Mouse (Mus musculus) cerebellum, adult 9-11 months (tissue): Measurements from ENCODE around the gene Sec22c.

ENCODE experiments used
- DNase-seq: peaks from one replicate; pipeline ENCODE4 v3.0.0; 2022

The Sec22c gene

DNA sequence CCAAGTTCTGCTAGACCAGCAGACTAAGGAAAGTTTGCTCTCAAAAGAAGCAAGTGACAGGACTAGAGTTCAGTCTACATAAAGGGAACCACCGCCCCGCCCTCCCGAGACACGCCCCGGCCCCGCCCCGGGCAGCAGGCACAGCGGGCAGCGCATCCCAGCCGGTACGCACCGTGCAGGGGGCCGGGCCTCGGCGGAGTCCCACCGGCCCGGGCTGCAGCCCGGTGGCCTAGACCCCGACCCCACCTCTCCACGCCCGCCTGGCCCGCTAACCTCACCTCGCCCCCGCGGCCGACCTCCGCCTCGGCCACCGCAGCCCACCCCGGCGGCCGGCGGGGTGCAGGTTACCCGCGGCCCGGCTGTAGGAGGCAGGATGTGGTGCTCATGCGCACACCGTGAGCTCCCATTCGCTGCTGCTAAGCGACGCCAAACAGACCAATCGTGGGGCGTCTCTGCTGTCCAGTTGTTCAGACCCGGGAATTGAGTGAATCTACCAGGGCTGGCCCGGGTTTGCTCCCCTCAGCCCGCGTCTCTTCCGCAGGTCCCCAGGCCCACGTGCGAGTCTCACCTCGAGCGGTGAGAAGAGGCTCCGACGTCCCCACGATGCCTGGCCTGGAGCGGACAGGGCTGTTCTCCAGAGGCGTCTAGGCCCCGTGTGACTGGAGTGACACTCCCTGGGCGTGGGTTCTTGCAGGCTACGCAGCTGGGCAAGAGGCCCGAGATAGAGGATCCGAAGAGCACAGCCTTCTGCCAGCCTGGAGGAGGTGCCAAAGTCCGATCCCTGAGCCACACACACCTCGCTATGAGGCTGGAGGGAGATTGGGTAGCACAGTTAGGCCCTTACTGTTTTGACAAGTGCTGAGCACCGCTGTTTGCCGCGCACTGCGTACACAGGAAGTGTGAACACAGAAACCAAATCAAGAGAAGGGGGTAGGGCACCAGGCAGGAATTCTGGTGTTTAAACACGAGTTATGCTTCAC lies at the start of gene Sec22c:
Gene Sec22c, minus strand, starts transcription at position 845 of the 980 bp plus-strand sequence.
- DNase-seq = peak; percentile 88

DNA sequence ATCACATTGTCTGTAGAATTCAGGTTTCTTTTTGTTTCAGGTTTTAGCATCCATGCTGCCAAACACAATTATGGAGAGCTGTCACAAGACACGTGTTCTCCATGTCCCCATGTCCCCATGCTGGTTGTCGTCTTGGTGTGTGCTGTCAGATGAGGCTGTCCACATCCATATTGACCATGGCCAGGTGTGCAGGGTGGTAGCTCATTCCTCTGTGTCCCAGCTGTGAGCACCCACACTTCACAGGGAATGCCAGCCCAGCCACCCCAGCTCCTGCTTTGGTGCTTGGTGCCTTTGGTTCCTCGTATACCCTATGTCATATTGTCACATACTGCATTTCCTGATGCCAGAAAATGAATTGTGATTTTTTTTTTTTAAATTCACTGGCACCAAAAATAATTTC lies 49.3 kb upstream of the Sec22c start:
- DNase-seq = no peak

DNA sequence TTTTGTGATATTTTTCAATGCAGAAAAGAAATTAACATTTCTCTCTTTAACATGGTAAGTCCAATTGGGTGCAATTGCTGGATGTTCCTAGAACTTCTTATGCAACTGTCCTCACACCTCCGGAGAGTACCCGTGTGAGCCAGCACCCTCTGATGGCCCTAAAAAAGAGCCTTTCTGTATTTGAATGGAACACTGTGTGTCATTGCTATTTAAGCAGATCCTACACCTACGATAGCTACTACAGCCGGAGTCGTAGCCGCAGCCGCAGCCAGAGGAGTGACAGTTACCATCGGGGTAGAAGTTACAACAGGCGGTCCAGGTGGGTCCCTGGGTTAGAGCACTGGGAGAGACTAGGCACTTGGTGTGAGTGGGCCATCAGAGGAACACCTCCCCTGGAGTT lies 47.5 kb upstream of the Sec22c start:
- DNase-seq = no peak

DNA sequence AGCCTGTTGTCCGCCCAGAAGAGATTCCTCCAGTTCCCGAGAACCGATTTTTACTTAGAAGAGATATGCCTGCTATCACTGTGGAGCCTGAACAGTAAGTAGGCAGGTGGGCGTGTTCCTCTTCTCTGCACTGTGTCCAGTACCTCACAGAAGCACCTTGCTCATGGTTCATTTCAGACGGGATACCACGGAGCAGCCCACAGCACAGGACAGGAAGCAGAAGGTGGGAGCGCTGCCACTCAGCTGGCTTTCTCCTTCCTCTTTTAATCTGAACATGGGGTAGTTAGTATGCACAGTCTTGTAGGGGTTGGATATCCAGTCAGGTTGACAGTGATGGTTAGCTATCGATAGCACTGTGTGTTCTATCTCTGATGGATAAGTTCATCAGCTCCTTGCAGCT lies 38.8 kb upstream of the Sec22c start:
- DNase-seq = no peak

DNA sequence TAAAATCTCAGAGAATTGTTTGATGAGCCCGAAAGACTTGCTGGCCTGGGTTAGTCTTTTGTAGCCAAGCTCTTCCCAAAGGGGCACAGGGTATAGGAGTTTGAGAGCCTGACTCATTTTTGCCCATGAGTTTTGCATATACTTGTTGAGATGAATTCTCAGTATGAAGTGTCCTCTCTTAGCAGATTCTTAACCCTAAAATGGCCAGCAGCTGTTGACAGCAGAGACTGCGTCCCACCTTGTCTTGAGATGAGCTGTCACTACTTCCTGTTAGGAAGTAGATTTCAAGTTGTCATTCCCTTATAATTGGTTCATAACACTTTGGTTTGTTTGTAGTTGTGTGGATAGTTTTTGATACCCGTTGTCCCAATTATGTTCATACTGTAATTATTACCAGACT lies 35.9 kb upstream of the Sec22c start:
- DNase-seq = no peak

DNA sequence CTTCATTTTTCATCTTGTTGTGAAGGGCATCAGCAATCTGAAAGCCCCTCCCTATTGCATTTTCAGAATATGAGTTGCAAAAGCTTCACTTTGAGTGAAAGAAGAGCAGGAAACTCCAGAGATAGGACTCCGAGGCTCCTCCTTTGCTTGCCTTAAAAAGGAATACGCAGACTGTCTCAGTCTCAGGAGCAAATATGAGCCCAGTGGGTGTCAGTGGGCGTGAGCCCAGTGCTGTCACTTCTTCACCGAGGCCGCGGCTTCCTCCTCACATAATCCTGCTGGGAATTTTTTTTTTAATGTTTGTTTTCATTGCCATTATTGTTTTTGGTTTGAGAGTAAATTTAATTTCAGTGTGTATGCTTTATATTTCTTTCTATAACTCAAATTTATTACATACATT lies 35.2 kb upstream of the Sec22c start:
- DNase-seq = no peak

DNA sequence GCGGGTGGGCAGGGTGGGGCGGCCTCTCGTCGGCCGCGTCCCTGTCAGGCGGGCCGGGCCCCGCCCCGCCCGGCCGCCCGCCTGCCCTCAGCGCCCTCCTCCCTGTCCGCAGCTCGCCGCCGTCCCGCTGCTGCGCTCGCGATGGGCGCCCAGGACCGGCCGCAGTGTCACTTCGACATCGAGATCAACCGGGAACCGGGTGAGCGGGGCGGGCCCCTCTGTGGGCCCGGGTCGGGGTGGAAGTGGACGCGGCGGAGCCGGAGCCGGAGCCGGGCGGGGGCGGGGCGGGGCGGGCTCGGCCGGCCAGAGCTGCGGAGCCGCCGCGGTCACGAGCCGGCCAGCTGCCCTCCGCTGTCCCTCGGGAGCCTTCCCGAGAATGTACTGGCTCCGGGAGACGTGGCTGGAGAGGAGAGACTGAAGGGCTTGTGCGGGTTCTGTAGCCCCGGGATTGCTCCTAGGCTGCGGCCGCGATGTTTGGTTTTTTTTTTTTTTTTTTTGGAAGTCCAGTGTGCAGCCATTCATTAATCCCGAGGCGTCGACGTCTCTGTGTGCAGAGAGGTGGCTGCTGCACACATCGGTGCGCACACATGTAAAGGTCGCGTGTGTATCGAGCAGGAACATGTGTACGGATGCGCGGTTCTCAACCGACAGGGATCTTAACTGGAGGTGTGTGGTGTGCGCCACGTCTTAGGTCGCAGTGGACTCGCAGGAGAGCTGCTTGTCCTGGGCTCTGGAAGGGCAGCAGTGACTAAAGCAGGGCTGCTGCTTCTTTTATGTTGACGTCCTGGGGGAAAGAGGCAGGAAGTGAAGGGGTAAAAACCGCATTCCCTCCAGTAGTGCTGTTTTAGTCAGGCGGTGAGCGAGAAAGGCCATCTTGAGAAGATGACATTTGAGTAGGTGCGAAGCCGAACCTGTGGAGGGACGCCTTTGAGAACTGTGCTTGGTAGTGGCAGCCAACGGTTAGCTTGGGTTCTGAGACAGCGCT lies 14.3 kb upstream of the Sec22c start:
- peak; percentile 47 for DNase-seq

DNA sequence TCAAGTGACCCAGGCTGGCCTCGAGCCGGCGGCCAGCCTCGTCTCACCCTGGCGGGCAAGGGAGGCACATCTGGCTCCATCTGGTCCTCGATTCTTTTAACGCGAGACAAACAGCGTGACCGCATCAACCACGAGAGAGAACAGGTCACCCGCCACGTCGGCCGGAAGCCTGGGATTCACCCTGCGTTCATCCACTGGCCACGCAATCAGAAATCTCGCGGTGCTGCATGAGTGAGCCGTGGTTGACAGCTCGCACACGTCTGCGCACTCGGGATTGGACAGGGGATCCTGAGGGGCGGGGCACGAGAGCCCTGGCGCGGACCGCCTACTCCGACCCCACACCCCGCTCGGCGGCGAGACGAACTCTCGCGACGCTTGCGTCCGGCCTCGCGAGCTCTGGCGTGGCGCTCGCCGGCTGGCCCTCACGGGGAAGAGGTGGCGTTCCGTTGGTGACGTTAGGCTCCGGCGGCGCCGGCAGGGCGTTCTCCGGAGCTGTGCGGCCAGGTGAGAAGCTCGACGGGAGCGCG lies 13.6 kb upstream of the Sec22c start, which contains the start of gene Nktr:
Gene Nktr, plus strand, starts transcription at position 378 of the 527 bp plus-strand sequence.
- peak; percentile 99 for DNase-seq

DNA sequence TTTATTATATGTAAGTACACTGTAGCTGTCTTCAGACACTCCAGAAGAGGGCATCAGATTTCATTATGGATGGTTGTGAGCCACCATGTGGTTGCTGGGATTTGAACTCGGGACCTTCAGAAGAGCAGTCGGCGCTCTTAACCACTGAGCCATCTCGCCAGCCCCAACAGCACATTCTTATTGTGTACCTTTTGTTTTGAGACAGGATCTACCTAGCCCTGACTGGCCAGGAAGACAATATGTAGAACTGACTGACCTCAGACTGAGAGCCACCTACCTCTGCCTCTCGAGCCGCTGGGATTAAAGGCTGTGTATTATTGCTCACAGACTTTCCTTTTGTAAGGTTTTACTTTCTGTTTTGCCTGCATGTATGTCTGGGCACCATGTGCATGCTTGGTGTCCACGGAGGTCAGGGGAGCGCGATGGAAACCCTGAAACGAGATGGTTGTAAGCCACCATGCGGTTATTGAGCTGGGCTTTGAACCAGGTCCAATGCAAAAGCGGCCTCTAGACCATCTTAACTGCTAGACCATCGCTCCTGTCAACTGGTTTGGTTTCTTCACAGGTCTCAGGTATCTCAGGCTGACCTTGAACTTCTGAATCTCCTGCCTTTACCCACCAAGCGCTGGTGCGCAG lies 12.9 kb upstream of the Sec22c start:
- DNase-seq = no peak

DNA sequence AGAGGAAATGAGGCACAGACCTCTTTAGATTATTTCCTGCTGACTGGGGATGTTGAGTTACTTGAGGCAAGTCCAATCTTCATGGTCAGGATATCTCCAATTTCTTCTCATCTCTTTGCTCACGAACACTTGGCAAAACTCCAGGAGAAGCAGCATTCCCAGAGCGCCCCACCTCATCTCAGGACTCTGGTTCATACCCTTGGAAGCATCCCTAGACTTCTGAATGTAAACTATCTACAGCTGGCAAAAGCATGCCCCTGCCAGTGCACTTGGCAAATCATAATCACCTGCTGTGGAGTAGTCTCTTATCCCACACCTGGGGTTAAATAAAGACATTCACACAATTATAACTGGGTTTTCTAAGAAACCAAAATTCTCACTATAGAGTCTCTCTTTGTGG lies 11.8 kb upstream of the Sec22c start:
- DNase-seq = peak; percentile 55

DNA sequence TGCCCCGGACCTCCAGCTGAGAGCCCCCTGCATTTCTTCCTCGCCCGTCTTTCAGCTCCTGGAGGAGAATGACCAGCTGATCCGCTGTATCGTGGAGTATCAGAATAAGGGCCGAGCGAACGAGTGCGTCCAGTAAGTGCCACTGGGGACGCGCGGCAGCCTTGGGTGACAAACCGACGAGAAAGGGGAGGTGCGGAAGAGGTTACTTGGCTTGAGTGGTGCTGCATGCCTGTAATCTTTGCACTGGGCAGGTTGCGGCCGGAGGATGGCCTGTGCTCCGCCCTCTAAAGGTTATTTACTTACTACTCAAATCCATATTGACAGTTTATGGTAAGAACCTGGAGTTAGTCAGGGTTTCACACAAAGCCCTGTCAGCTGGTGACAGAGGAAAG lies 5.3 kb upstream of the Sec22c start:
- no peak for DNase-seq

DNA sequence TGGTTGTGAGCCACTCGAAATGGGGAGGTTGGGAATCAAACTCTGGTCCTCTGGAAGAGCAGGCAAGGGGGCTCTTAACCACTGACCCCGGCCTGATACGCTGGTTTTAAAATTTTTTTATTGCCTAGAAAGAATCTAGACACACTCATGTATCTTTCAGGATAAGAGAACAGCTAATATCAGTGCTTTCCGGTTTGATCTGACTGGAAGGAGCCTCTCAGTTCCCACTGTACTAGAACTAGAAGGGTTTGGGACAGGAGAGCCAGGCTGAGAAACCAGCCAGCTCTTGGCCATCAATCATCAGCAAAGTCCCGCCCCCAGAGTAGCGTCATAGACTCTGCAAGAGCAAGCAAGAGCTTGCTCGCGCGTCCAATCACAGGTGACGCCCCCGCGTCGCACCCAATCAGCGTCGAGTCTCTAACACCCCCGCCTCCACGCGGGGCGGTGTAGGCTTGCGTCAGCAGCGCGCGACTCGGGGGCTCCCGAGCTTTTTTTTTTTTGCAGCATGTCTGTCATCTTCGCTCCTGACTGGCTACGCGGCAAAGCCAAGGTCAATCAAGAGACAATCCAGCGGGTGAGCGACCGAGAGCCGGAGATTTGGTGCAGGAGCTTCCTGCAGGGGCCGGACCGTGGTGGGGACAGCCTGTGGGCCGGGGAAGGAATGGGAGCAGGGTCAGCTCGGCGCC lies 4.8 kb upstream of the Sec22c start, which contains the start of gene Ss18l2:
Gene Ss18l2, plus strand, starts transcription at position 432 of the 686 bp plus-strand sequence.
- DNase-seq = peak; percentile 99

DNA sequence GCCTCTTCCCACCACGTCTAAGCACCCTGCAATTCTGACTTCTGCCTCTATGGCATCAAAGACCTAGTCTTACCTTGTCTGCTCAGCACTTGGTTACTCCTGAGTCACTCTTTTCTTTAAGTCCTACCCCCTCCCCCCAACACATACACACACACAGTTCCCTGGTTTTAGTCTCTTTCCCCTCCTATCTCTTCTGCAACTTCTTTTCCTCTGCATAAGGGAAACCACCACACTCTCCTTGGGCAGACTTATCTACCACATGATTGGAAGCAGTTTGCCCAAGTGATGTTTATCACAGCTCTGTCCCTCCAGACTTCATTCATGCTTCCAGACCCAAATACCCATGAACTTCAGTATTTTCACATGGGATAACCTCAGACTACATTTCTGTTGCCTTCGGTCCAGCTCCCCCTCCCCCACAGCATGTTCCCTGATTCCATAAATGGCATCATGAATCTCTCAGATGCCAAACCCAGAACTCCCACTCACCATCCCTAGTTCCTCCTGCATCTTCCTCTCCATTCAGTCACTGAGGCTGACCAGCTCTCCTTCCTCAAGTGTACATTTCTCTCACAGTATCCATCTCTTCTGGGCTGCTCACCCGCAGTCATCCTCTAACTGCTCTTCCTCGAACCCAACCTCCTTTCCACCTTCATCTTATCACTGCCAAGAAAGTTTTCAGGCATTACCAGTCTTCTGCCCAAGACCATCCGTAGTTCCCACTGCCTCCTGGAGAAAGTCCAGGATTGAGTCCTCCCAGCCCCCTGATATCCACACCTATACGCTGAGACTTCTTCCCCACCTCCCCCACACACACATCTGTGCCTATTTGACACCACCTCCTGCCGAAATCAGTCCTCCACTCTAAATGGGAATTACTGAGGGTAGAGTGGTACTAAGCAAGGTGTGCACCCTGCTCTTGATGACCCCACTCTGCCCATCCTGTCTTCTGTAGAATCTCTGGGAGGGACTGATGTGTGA lies 3.5 kb upstream of the Sec22c start:
- peak; percentile 54 for DNase-seq

DNA sequence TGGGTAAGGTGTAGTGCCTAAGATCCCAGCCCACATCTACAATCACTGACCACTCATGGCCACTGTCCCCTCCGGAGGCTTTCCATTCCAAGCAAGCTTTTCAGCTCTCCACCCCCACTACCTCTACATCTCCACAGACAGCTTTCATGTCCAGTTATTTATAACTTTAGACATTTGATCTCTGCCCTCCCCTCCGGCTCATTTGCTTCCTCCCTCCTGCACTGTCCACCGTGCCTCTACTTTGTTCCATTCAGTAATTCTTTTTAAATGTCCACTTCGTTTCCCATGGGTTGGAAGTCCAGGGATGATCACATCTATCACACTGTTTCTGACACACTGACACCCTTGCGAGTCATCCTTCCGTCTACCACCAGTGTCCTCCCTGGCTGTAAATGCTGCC lies 2.5 kb upstream of the Sec22c start:
- no peak for DNase-seq

DNA sequence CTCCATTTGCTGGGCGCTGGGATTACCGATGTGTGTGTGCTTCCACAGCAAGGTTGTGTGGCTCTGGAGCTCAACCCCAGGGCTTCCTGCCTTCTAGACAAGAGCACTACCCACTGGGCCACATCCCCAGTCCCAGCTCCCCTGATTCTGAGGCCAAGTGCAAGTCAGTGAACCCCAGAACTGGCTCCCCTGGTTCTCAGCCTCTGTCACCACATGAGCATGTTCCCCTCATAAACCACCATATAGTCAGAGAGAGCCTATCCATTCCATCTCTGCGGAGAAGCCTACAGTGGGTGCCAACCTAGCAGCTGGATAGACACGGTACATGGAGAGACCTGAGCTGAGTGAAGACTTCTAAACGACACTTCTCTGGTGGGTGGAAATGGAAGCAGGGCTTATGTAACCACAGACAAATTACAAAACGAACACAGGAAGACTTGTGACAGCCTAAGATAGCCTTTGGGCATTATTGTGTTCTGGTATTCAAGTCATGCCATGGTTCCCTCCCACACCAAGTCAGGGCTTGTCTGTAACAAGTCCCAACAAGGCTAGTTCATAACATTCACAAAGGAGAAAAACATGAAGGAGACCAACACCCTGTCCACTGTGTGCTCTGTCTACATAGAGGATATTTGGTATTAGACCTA lies 862 bp upstream of the Sec22c start:
- no peak for DNase-seq

DNA sequence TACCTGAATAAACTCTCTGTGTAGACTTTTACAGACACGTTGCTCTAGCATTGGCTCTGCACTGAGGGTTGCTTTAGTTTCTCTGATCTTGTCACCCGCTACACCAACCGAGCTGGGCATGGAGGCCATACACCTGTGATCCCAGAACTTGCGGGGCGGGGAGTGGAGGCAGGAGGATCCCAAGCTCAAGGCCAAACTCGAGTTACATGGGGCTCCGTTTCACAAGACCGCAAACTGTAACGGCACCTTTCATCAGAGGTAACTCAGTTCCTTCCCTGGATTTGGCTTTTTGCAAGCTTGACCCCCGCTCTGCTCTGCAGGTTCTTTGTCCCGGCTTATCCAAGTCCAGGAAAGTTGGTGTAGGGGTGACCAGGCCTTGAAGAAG lies 1.0 kb downstream of the Sec22c start:
- DNase-seq = peak; percentile 38

DNA sequence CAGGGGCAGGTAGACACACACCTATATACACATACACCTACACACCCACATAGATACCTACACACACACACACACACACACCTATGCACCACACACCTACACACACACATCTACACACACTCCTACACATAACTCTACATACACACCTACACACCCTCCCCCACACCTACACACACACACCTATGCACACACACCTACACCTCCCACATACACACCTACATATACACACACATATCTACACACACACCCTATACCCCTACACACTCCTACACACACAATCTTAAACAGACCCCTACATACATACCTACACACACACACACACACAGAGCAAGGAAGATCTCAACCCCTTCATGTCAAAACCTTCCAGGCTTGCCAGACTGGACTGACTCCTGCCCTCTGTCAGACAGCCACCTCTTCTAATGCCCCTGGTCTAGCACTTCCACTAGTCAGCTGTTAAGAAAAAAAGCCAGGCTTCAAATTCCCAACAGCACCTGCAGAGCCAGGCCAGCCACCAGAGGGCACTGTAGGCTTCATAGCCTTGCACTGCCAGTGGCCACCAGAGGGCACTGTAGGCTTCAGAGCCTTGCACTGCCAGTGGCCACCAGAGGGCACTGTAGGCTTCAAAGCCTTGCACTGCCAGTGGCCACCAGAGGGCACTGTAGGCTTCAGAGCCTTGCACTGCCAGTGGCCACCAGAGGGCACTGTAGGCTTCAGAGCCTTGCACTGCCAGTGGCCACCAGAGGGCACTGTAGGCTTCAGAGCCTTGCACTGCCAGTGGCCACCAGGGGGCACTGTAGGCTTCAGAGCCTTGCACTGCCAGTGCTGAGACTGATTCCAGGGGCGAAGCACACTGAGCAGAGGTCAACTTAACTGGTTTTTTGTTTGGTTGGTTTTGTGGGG lies 7.9 kb downstream of the Sec22c start:
- peak; percentile 64 for DNase-seq

DNA sequence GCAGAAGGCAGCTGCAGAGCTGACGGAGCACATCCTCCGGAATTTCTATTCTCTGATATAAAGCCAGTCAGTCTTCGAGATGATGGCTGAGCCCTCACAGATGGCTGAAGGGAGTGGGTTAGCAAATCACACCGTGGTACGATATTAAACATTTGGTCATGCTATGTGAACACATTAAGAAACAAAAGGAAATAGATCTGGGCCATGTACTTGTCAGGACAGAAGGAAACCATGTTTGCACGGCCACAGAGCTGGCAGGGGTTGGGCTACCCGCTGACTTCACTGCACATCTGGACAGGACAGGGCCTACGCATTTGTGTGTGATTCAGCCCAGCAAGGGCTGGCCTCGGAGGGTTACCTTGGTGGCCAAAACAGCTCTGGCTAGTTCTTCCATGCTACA lies 8.7 kb downstream of the Sec22c start:
- no peak for DNase-seq

DNA sequence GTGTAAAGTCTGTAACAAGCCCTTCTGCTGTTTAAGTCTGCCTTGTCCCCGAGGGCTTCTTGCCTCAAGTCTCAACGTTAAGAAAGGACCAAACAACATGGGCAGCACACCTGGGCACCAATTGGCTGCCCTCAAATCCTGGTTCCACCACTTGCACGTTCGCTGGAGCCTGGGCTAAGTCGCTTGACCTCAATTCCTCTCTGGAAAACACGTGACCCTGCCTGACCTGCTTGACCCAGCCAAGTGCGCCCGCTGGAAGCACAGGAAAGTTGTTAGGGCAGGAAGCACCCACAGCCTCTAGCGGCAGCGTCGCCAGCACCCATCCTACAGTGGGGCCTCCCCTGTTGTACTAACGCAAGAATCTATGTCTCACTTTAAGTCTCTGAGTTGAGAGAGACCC lies 10.6 kb downstream of the Sec22c start:
- no peak for DNase-seq
